Mouse (Mus musculus): ENCODE measurements around the gene Per2.

Gene Per2

GRCm38 (mm10) chr1:91390369-91390768 is 68.8 kb downstream of the Per2 start:
- no peak for DNase-seq (ENCODE audit: low read depth, low spot score)

GRCm38 (mm10) chr1:91381091-91381471 is 78.0 kb downstream of the Per2 start:
- no peak for DNase-seq (ENCODE audit: low read depth, low spot score)

GRCm38 (mm10) chr1:91380453-91381090 is 78.6 kb downstream of the Per2 start:
- peak; percentile 65 for DNase-seq (ENCODE audit: low read depth, low spot score)

- DNase-seq (ENCODE audit: low read depth, low spot score) = no peak
Observed at GRCm38 (mm10) chr1:91373414-91373835, 85.7 kb downstream of the Per2 start.

GRCm38 (mm10) chr1:91370055-91370454 is 89.1 kb downstream of the Per2 start:
- no peak for DNase-seq (ENCODE audit: low read depth, low spot score)

- no peak for DNase-seq (ENCODE audit: low read depth, low spot score)
Observed at GRCm38 (mm10) chr1:91369408-91369807, 89.7 kb downstream of the Per2 start.

GRCm38 (mm10) chr1:91367295-91367694 is 91.8 kb downstream of the Per2 start:
- no peak for DNase-seq (ENCODE audit: low read depth, low spot score)

GRCm38 (mm10) chr1:91366215-91367108 is 92.7 kb downstream of the Per2 start, which contains the start of gene Erfe:
Gene Erfe, plus strand, starts transcription at chr1:91366430.
- peak; percentile 50 for DNase-seq (ENCODE audit: low read depth, low spot score)

All from retina, postnatal 7 days (tissue).